Mouse (Mus musculus) spleen, adult 2 months (tissue): ENCODE results near the gene Btg3. TPM values are rescaled to one million over a fixed set of nuclear protein-coding genes. Genes with fewer than 3 reads are reported as not detected.

ENCODE experiments used
- DNase-seq, 2 experiments: peaks; one replicate each; pipeline versions ENCODE4 v3.0.0 to v3.0.0-alpha.2; 2012 to 2021; ENCODE audit warnings: low spot score in 2 of 2, low read depth in 1 of 2
- H3K27ac ChIP-seq: fragments of 200-500 bp; 2 replicates; pipeline ENCODE4 v1.5.1; 2012; ENCODE audit warnings: low read length, inconsistent platforms; ENCODE audit not compliant: insufficient read depth
- H3K27me3 ChIP-seq: fragments of 200-500 bp; 2 replicates; pipeline ENCODE4 v1.6.1; 2012; ENCODE audit warnings: mild to moderate bottlenecking, moderate library complexity, low read length, inconsistent platforms; ENCODE audit not compliant: control insufficient read depth, insufficient read depth
- H3K36me3 ChIP-seq: fragments of 200-500 bp; 2 replicates; pipeline ENCODE4 v1.6.1; 2012; ENCODE audit warnings: mild to moderate bottlenecking, low read length, inconsistent platforms; ENCODE audit not compliant: control insufficient read depth, insufficient read depth
- H3K4me1 ChIP-seq: fragments of 200-500 bp; 2 replicates; pipeline ENCODE4 v1.6.1; 2011; ENCODE audit warnings: inconsistent platforms; ENCODE audit not compliant: control insufficient read depth, insufficient read depth, insufficient read length
- H3K4me3 ChIP-seq: fragments of 200-500 bp; 2 replicates; pipeline ENCODE4 v1.5.1; 2011; ENCODE audit warnings: mild to moderate bottlenecking, inconsistent platforms; ENCODE audit not compliant: insufficient read depth, insufficient read length; ENCODE audit errors: extremely low read depth
- CTCF ChIP-seq: fragments of 200-500 bp; IDR thresholded peaks from 2 replicates; pipeline ENCODE4 v1.5.1; 2011; ENCODE audit warnings: mild to moderate bottlenecking, inconsistent platforms; ENCODE audit not compliant: insufficient read depth, insufficient read length, insufficient replicate concordance; ENCODE audit errors: extremely low read depth
- POLR2A ChIP-seq: fragments of 200-500 bp; IDR thresholded peaks from 2 replicates; pipeline ENCODE4 v1.6.1; 2011; ENCODE audit warnings: low read depth, low read length, inconsistent platforms
- WGBS: fragments of 180-500 bp; shearing (Covaris S2); methylation state at CpG from one replicate; pipeline ENCODE4 v1.1.7; 2018; 5-methylcytosine and 5-hydroxymethylcytosine counted together
- polyA plus RNA-seq: library from polyadenylated mRNA; depleted of rRNA; stranded (reverse); fragments of >200 nt; gene quantifications from 2 replicates; pipeline ENCODE4 v1.2.3, GENCODE M21; 2012

Btg3 gene
- polyA plus RNA-seq, 1 experiment, result 1.6 TPM

- Histone ChIP-seq H3K27me3 (no peaks in the 10 kb centered on the region), H3K27ac (no peak overlapping the region), H3K4me3 (no peak overlapping the region), H3K36me3 (no peaks in the 10 kb centered on the region), H3K4me1 (no peaks in the 10 kb centered on the region)
- WGBS, result 91% methylated on average over 13 of the region's 13 CpGs
- no peak for TF ChIP-seq CTCF
- TF ChIP-seq POLR2A, result no peak
- no peak for DNase-seq
These were observed 29.6 kb downstream of the Btg3 start for GRCm38 (mm10) chr16:78347328-78347926.

GRCm38 (mm10) chr16:78346662-78347327, 30.2 kb downstream of the Btg3 start:
- Histone ChIP-seq H3K36me3 (no peaks in the 10 kb centered on the region), H3K27me3 (no peaks in the 10 kb centered on the region), H3K4me3 (no peak overlapping the region), H3K4me1 (no peaks in the 10 kb centered on the region), H3K27ac (no peak overlapping the region)
- 69% methylated on average over 2 of the region's 2 CpGs for WGBS
- no peak for TF ChIP-seq CTCF
- no peak for TF ChIP-seq POLR2A
- DNase-seq, result no peak

DNA sequence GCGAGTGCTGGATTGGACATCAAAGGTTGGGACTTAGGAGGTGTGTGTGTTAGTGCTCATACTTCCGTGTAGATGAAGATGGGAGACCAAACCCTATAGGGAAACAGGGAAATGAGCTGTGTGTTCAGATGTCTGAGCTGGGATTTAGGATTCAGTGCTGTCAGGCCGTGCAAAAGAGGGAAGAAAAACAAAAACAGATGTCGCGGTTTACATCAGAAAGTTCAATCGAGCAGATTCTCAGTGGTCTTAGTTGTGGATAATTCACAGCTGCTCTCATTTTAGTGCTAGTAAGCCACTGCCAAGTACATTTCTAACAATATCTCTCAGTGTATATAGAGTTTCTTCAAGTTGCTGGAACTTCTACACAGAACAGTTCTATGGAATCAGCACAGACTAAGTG, 33.2 kb downstream of the Btg3 start:
- TF ChIP-seq POLR2A (no peak), CTCF (no peak)
- H3K4me1 ChIP-seq, result no peaks in the 10 kb centered on the region
- DNase-seq, result no peak
- H3K36me3 ChIP-seq, result no peaks in the 10 kb centered on the region
- H3K4me3 ChIP-seq, result no peak overlapping the region
- H3K27ac ChIP-seq, result no peak overlapping the region
- WGBS, result 92% methylated on average over 6 of the region's 6 CpGs
- H3K27me3 ChIP-seq, result no peaks in the 10 kb centered on the region

GRCm38 (mm10) chr16:78342767-78343166, 34.2 kb downstream of the Btg3 start:
- TF ChIP-seq CTCF (no peak), POLR2A (no peak)
- Histone ChIP-seq H3K4me3 (no peak overlapping the region), H3K27ac (no peak overlapping the region), H3K4me1 (no peaks in the 10 kb centered on the region), H3K27me3 (no peaks in the 10 kb centered on the region), H3K36me3 (no peaks in the 10 kb centered on the region)
- no peak for DNase-seq
- WGBS, result 94% methylated on average over 5 of the region's 5 CpGs

GRCm38 (mm10) chr16:78341356-78341755, 35.6 kb downstream of the Btg3 start:
- H3K36me3 ChIP-seq, result no peaks in the 10 kb centered on the region
- no peaks in the 10 kb centered on the region for H3K27me3 ChIP-seq
- TF ChIP-seq POLR2A, result no peak
- no peak for TF ChIP-seq CTCF
- 93% methylated on average over 4 of the region's 4 CpGs for WGBS
- DNase-seq, result no peak
- no peaks in the 10 kb centered on the region for H3K4me1 ChIP-seq
- no peak overlapping the region for H3K4me3 ChIP-seq
- H3K27ac ChIP-seq, result no peak overlapping the region

GRCm38 (mm10) chr16:78337226-78337625, 39.8 kb downstream of the Btg3 start:
- Histone ChIP-seq H3K27me3 (no peaks in the 10 kb centered on the region), H3K4me1 (no peaks in the 10 kb centered on the region), H3K4me3 (no peak overlapping the region), H3K36me3 (no peaks in the 10 kb centered on the region), H3K27ac (no peak overlapping the region)
- WGBS, result 43% methylated on average over 8 of the region's 8 CpGs
- DNase-seq, result no peak
- TF ChIP-seq POLR2A (no peak), CTCF (no peak)

GRCm38 (mm10) chr16:78327999-78328398, 49.0 kb downstream of the Btg3 start:
- TF ChIP-seq CTCF (no peak), POLR2A (no peak)
- DNase-seq, result no peak
- no peak overlapping the region for H3K4me3 ChIP-seq
- no peaks in the 10 kb centered on the region for H3K36me3 ChIP-seq
- WGBS, result 82% methylated on average over 12 of the region's 12 CpGs
- H3K27me3 ChIP-seq, result no peaks in the 10 kb centered on the region
- no peak overlapping the region for H3K27ac ChIP-seq
- H3K4me1 ChIP-seq, result no peaks in the 10 kb centered on the region
